Mouse (Mus musculus): ENCODE results near the gene Podxl. TPM values are rescaled to one million over a fixed set of nuclear protein-coding genes. Genes with fewer than 3 reads are reported as not detected.

The Podxl gene
- 8.7 and 9.8 TPM in 2 replicates for polyA plus RNA-seq (2014; fragmentation: Nextera tagmentation; extraction: Ambion mirVana)

- ATAC-seq (ENCODE audit: low FRiP score) (peak; percentile 89), DNase-seq (ENCODE audit: low spot score) (peak; percentile 69)
- peak within 1 kb of the TSS; percentile 76 for H3K27ac ChIP-seq
- peak within 1 kb of the TSS; percentile 75 for H3K4me2 ChIP-seq (replicated peaks)
- WGBS, result under 1% methylated on average over 75 of the region's 91 CpGs
- H3K27me3 ChIP-seq (ENCODE audit: control insufficient read depth, insufficient read depth, low read length), result no peaks in the 10 kb centered on the region
- peak within 1 kb of the TSS; percentile 90 for H3K4me3 ChIP-seq (replicated peaks; ENCODE audit: low read length)
- no peaks in the 10 kb centered on the region for H3K36me3 ChIP-seq (replicated peaks; ENCODE audit: control insufficient read depth, insufficient read depth)
- H3K4me1 ChIP-seq (replicated peaks; ENCODE audit: control insufficient read depth, insufficient read depth, low read length), result peaks cover 37% of the 10 kb centered on the region
- no peaks in the 10 kb centered on the region for H3K9me3 ChIP-seq (ENCODE audit: control insufficient read depth, low read length)
- peak within 1 kb of the TSS; percentile 91 for H3K9ac ChIP-seq
These were observed at the start of gene Podxl for GRCm38 (mm10) chr6:31563235-31564181. Podxl (minus strand) TSS chr6:31563981.

- no peak overlapping the region for H3K4me2 ChIP-seq (replicated peaks)
- H3K27me3 ChIP-seq (ENCODE audit: control insufficient read depth, insufficient read depth, low read length), result no peaks in the 10 kb centered on the region
- H3K4me1 ChIP-seq (replicated peaks; ENCODE audit: control insufficient read depth, insufficient read depth, low read length), result no peaks in the 10 kb centered on the region
- H3K36me3 ChIP-seq (replicated peaks; ENCODE audit: control insufficient read depth, insufficient read depth), result no peaks in the 10 kb centered on the region
- H3K9ac ChIP-seq, result no peak overlapping the region
- no peak overlapping the region for H3K27ac ChIP-seq
- ATAC-seq (ENCODE audit: low FRiP score) (no peak), DNase-seq (ENCODE audit: low spot score) (no peak)
- WGBS, result 89% methylated on average over 17 of the region's 17 CpGs
- no peaks in the 10 kb centered on the region for H3K9me3 ChIP-seq (ENCODE audit: control insufficient read depth, low read length)
- H3K4me3 ChIP-seq (replicated peaks; ENCODE audit: low read length), result no peak overlapping the region
These were observed 48.9 kb upstream of the Podxl start for GRCm38 (mm10) chr6:31612560-31613270.

GRCm38 (mm10) chr6:31606429-31606828, 42.6 kb upstream of the Podxl start:
- no peak overlapping the region for H3K4me2 ChIP-seq (replicated peaks)
- no peak overlapping the region for H3K9ac ChIP-seq
- no peak for ATAC-seq (ENCODE audit: low FRiP score)
- 92% methylated on average over 4 of the region's 4 CpGs for WGBS
- no peak overlapping the region for H3K27ac ChIP-seq
- H3K36me3 ChIP-seq (replicated peaks; ENCODE audit: control insufficient read depth, insufficient read depth), result no peaks in the 10 kb centered on the region
- H3K27me3 ChIP-seq (ENCODE audit: control insufficient read depth, insufficient read depth, low read length), result no peaks in the 10 kb centered on the region
- no peaks in the 10 kb centered on the region for H3K9me3 ChIP-seq (ENCODE audit: control insufficient read depth, low read length)
- DNase-seq (ENCODE audit: low spot score), result no peak
- H3K4me3 ChIP-seq (replicated peaks; ENCODE audit: low read length), result no peak overlapping the region
- no peaks in the 10 kb centered on the region for H3K4me1 ChIP-seq (replicated peaks; ENCODE audit: control insufficient read depth, insufficient read depth, low read length)

- Histone ChIP-seq H3K27me3 (ENCODE audit: control insufficient read depth, insufficient read depth, low read length) (no peaks in the 10 kb centered on the region), H3K4me2 (replicated peaks) (no peak overlapping the region), H3K9ac (no peak overlapping the region), H3K4me3 (replicated peaks; ENCODE audit: low read length) (no peak overlapping the region), H3K9me3 (ENCODE audit: control insufficient read depth, low read length) (no peaks in the 10 kb centered on the region), H3K4me1 (replicated peaks; ENCODE audit: control insufficient read depth, insufficient read depth, low read length) (no peaks in the 10 kb centered on the region; the same call in 1 of the 2 replicates), H3K27ac (no peak overlapping the region), H3K36me3 (replicated peaks; ENCODE audit: control insufficient read depth, insufficient read depth) (no peaks in the 10 kb centered on the region)
- ATAC-seq (ENCODE audit: low FRiP score), result no peak
- 86% methylated on average over 7 of the region's 7 CpGs for WGBS
- DNase-seq (ENCODE audit: low spot score), result no peak
These were observed 41.0 kb upstream of the Podxl start for GRCm38 (mm10) chr6:31604629-31605265.

- Histone ChIP-seq H3K4me2 (replicated peaks) (no peak overlapping the region), H3K36me3 (replicated peaks; ENCODE audit: control insufficient read depth, insufficient read depth) (no peaks in the 10 kb centered on the region), H3K4me1 (replicated peaks; ENCODE audit: control insufficient read depth, insufficient read depth, low read length) (peaks cover 4% of the 10 kb centered on the region), H3K27ac (no peak overlapping the region), H3K9ac (no peak overlapping the region), H3K4me3 (replicated peaks; ENCODE audit: low read length) (no peak overlapping the region), H3K9me3 (ENCODE audit: control insufficient read depth, low read length) (no peaks in the 10 kb centered on the region), H3K27me3 (ENCODE audit: control insufficient read depth, insufficient read depth, low read length) (no peaks in the 10 kb centered on the region)
- WGBS, result 91% methylated on average over 4 of the region's 4 CpGs
- no peak for DNase-seq (ENCODE audit: low spot score)
- ATAC-seq (ENCODE audit: low FRiP score), result no peak
These were observed 38.7 kb upstream of the Podxl start for GRCm38 (mm10) chr6:31602489-31602888.

- Histone ChIP-seq H3K9me3 (ENCODE audit: control insufficient read depth, low read length) (no peaks in the 10 kb centered on the region), H3K9ac (no peak overlapping the region)
These were observed 37.4 kb upstream of the Podxl start for GRCm38 (mm10) chr6:31601131-31601530.

GRCm38 (mm10) chr6:31599863-31600262, 36.1 kb upstream of the Podxl start:
- Histone ChIP-seq H3K4me2 (replicated peaks) (no peak overlapping the region), H3K4me3 (replicated peaks; ENCODE audit: low read length) (no peak overlapping the region), H3K36me3 (replicated peaks; ENCODE audit: control insufficient read depth, insufficient read depth) (no peaks in the 10 kb centered on the region), H3K9ac (no peak overlapping the region), H3K9me3 (ENCODE audit: control insufficient read depth, low read length) (no peaks in the 10 kb centered on the region), H3K27ac (peak overlapping the region; percentile 58; the same call in 1 of the 2 replicates), H3K4me1 (replicated peaks; ENCODE audit: control insufficient read depth, insufficient read depth, low read length) (peaks cover 19% of the 10 kb centered on the region), H3K27me3 (ENCODE audit: control insufficient read depth, insufficient read depth, low read length) (no peaks in the 10 kb centered on the region)
- no peak; the same call in 1 of the 2 replicates for ATAC-seq (ENCODE audit: low FRiP score)
- no peak for DNase-seq (ENCODE audit: low spot score)
- WGBS, result 15% methylated on average over 3 of the region's 3 CpGs

More at GRCm38 (mm10) chr6:31601131-31601530, 37.4 kb upstream of the Podxl start:
- no peaks in the 10 kb centered on the region for H3K27me3 ChIP-seq (ENCODE audit: control insufficient read depth, insufficient read depth, low read length)
- ATAC-seq (ENCODE audit: low FRiP score), result peak; percentile 19; the same call in 1 of the 2 replicates
- H3K36me3 ChIP-seq (replicated peaks; ENCODE audit: control insufficient read depth, insufficient read depth), result no peaks in the 10 kb centered on the region
- WGBS, result 9% methylated on average over 3 of the region's 3 CpGs
- no peak overlapping the region for H3K4me2 ChIP-seq (replicated peaks)
- H3K4me1 ChIP-seq (replicated peaks; ENCODE audit: control insufficient read depth, insufficient read depth, low read length), result peaks cover 18% of the 10 kb centered on the region
- peak; percentile 35 for DNase-seq (ENCODE audit: low spot score)
- no peak overlapping the region for H3K27ac ChIP-seq
- H3K4me3 ChIP-seq (replicated peaks; ENCODE audit: low read length), result no peak overlapping the region

GRCm38 (mm10) chr6:31598349-31598911, 34.6 kb upstream of the Podxl start:
- ATAC-seq (ENCODE audit: low FRiP score), result no peak
- no peak for DNase-seq (ENCODE audit: low spot score)
- Histone ChIP-seq H3K9me3 (ENCODE audit: control insufficient read depth, low read length) (no peaks in the 10 kb centered on the region), H3K27ac (no peak overlapping the region), H3K4me1 (replicated peaks; ENCODE audit: control insufficient read depth, insufficient read depth, low read length) (peaks cover 19% of the 10 kb centered on the region), H3K4me3 (replicated peaks; ENCODE audit: low read length) (no peak overlapping the region), H3K36me3 (replicated peaks; ENCODE audit: control insufficient read depth, insufficient read depth) (no peaks in the 10 kb centered on the region), H3K27me3 (ENCODE audit: control insufficient read depth, insufficient read depth, low read length) (no peaks in the 10 kb centered on the region), H3K4me2 (replicated peaks) (no peak overlapping the region), H3K9ac (no peak overlapping the region)
- 78% methylated on average over 6 of the region's 6 CpGs for WGBS

GRCm38 (mm10) chr6:31597136-31597460, 33.3 kb upstream of the Podxl start:
- Histone ChIP-seq H3K9ac (peak overlapping the region; percentile 51), H3K9me3 (ENCODE audit: control insufficient read depth, low read length) (no peaks in the 10 kb centered on the region), H3K27me3 (ENCODE audit: control insufficient read depth, insufficient read depth, low read length) (no peaks in the 10 kb centered on the region), H3K4me1 (replicated peaks; ENCODE audit: control insufficient read depth, insufficient read depth, low read length) (peaks cover 19% of the 10 kb centered on the region), H3K27ac (peak overlapping the region; percentile 86), H3K4me2 (replicated peaks) (peak overlapping the region; percentile 34), H3K4me3 (replicated peaks; ENCODE audit: low read length) (no peak overlapping the region), H3K36me3 (replicated peaks; ENCODE audit: control insufficient read depth, insufficient read depth) (no peaks in the 10 kb centered on the region)
- DNase-seq (ENCODE audit: low spot score), result peak; percentile 38
- no peak for ATAC-seq (ENCODE audit: low FRiP score)
- WGBS, result 6% methylated on average over 4 of the region's 4 CpGs

Data from hindbrain, embryonic 14.5 days (tissue).